Mouse (Mus musculus): ENCODE measurements around the gene Tex101. TPM values are rescaled to one million over a fixed set of nuclear protein-coding genes. Genes with fewer than 3 reads are reported as not detected.
A peak's percentile ranks its signal among the peaks of the same experiment; 100 is the strongest.

Tex101 gene
- total and polyA plus RNA-seq, 2 experiments, result not detected

- Histone ChIP-seq H3K27ac (replicated peaks; ENCODE audit: insufficient read depth, low read depth, low read length) (no peak overlapping the region), H3K9ac (ENCODE audit: low read depth, low read length) (no peak overlapping the region), H3K27me3 (ENCODE audit: control insufficient read depth, insufficient read depth, low read length) (no peaks in the 10 kb centered on the region), H3K4me1 (ENCODE audit: control insufficient read depth, insufficient read depth, low read length) (no peaks in the 10 kb centered on the region), H3K4me3 (ENCODE audit: insufficient read depth, low read depth, low read length) (no peak overlapping the region), H3K79me2 (ENCODE audit: control insufficient read depth, insufficient read depth, low read length) (no peaks in the 10 kb centered on the region), H3K36me3 (ENCODE audit: control insufficient read depth, insufficient read depth, low read length) (no peaks in the 10 kb centered on the region)
- TF ChIP-seq POLR2A (IDR thresholded peaks at IDR 0.05; ENCODE audit: extremely low read depth, insufficient read depth, low read length) (no peak), CTCF (IDR thresholded peaks at IDR 0.05; ENCODE audit: low read depth, low read length) (no peak)
- 86% methylated on average over 23 of the region's 23 CpGs for WGBS
- no peak for DNase-seq (ENCODE audit: extremely low read depth, low read depth, low spot score)
Observed at GRCm38 (mm10) chr7:24671944-24672439, 4.5 kb downstream of the Tex101 start.

GRCm38 (mm10) chr7:24664959-24665358 lies 11.5 kb downstream of the Tex101 start:
- H3K9ac ChIP-seq (ENCODE audit: low read depth, low read length), result no peak overlapping the region
- no peak overlapping the region for H3K4me3 ChIP-seq (ENCODE audit: insufficient read depth, low read depth, low read length)
- WGBS, result 75% methylated on average over 9 of the region's 9 CpGs
- H3K27ac ChIP-seq (replicated peaks; ENCODE audit: insufficient read depth, low read depth, low read length), result no peak overlapping the region
- TF ChIP-seq POLR2A (IDR thresholded peaks at IDR 0.05; ENCODE audit: extremely low read depth, insufficient read depth, low read length) (no peak), CTCF (IDR thresholded peaks at IDR 0.05; ENCODE audit: low read depth, low read length) (no peak)
- H3K79me2 ChIP-seq (ENCODE audit: control insufficient read depth, insufficient read depth, low read length), result no peaks in the 10 kb centered on the region
- DNase-seq (ENCODE audit: extremely low read depth, low read depth, low spot score), result no peak
- H3K36me3 ChIP-seq (ENCODE audit: control insufficient read depth, insufficient read depth, low read length), result no peaks in the 10 kb centered on the region
- H3K4me1 ChIP-seq (ENCODE audit: control insufficient read depth, insufficient read depth, low read length), result no peaks in the 10 kb centered on the region
- H3K27me3 ChIP-seq (ENCODE audit: control insufficient read depth, insufficient read depth, low read length), result no peaks in the 10 kb centered on the region

- Histone ChIP-seq H3K27ac (replicated peaks; ENCODE audit: insufficient read depth, low read depth, low read length) (no peak overlapping the region), H3K4me1 (ENCODE audit: control insufficient read depth, insufficient read depth, low read length) (no peaks in the 10 kb centered on the region), H3K36me3 (ENCODE audit: control insufficient read depth, insufficient read depth, low read length) (no peaks in the 10 kb centered on the region), H3K79me2 (ENCODE audit: control insufficient read depth, insufficient read depth, low read length) (no peaks in the 10 kb centered on the region), H3K27me3 (ENCODE audit: control insufficient read depth, insufficient read depth, low read length) (no peaks in the 10 kb centered on the region), H3K4me3 (ENCODE audit: insufficient read depth, low read depth, low read length) (no peak overlapping the region), H3K9ac (ENCODE audit: low read depth, low read length) (no peak overlapping the region)
- no peak for TF ChIP-seq CTCF (IDR thresholded peaks at IDR 0.05; ENCODE audit: low read depth, low read length)
- TF ChIP-seq POLR2A (IDR thresholded peaks at IDR 0.05; ENCODE audit: extremely low read depth, insufficient read depth, low read length), result no peak
- 52% methylated on average over 8 of the region's 8 CpGs for WGBS
- no peak for DNase-seq (ENCODE audit: extremely low read depth, low read depth, low spot score)
Observed at GRCm38 (mm10) chr7:24664301-24664700, 12.2 kb downstream of the Tex101 start.

GRCm38 (mm10) chr7:24662575-24662974 lies 13.9 kb downstream of the Tex101 start:
- WGBS, result 11% methylated on average over 8 of the region's 8 CpGs
- no peak overlapping the region for H3K9ac ChIP-seq (ENCODE audit: low read depth, low read length)
- H3K27ac ChIP-seq (replicated peaks; ENCODE audit: insufficient read depth, low read depth, low read length), result no peak overlapping the region
- H3K4me3 ChIP-seq (ENCODE audit: insufficient read depth, low read depth, low read length), result no peak overlapping the region
- TF ChIP-seq CTCF (IDR thresholded peaks at IDR 0.05; ENCODE audit: low read depth, low read length) (peak; percentile 79), POLR2A (IDR thresholded peaks at IDR 0.05; ENCODE audit: extremely low read depth, insufficient read depth, low read length) (no peak)
- H3K27me3 ChIP-seq (ENCODE audit: control insufficient read depth, insufficient read depth, low read length), result no peaks in the 10 kb centered on the region
- no peaks in the 10 kb centered on the region for H3K36me3 ChIP-seq (ENCODE audit: control insufficient read depth, insufficient read depth, low read length)
- H3K4me1 ChIP-seq (ENCODE audit: control insufficient read depth, insufficient read depth, low read length), result no peaks in the 10 kb centered on the region
- H3K79me2 ChIP-seq (ENCODE audit: control insufficient read depth, insufficient read depth, low read length), result no peaks in the 10 kb centered on the region
- DNase-seq (ENCODE audit: extremely low read depth, low read depth, low spot score), result peak; percentile 28

GRCm38 (mm10) chr7:24661118-24661904 lies 15.2 kb downstream of the Tex101 start:
- Histone ChIP-seq H3K4me1 (ENCODE audit: control insufficient read depth, insufficient read depth, low read length) (no peaks in the 10 kb centered on the region), H3K27me3 (ENCODE audit: control insufficient read depth, insufficient read depth, low read length) (no peaks in the 10 kb centered on the region), H3K4me3 (ENCODE audit: insufficient read depth, low read depth, low read length) (no peak overlapping the region), H3K79me2 (ENCODE audit: control insufficient read depth, insufficient read depth, low read length) (no peaks in the 10 kb centered on the region), H3K9ac (ENCODE audit: low read depth, low read length) (no peak overlapping the region), H3K27ac (replicated peaks; ENCODE audit: insufficient read depth, low read depth, low read length) (no peak overlapping the region), H3K36me3 (ENCODE audit: control insufficient read depth, insufficient read depth, low read length) (no peaks in the 10 kb centered on the region)
- 70% methylated on average over 17 of the region's 17 CpGs for WGBS
- DNase-seq (ENCODE audit: extremely low read depth, low read depth, low spot score), result no peak
- TF ChIP-seq CTCF (IDR thresholded peaks at IDR 0.05; ENCODE audit: low read depth, low read length) (no peak), POLR2A (IDR thresholded peaks at IDR 0.05; ENCODE audit: extremely low read depth, insufficient read depth, low read length) (no peak)

- no peaks in the 10 kb centered on the region for H3K27me3 ChIP-seq (ENCODE audit: control insufficient read depth, insufficient read depth, low read length)
- H3K36me3 ChIP-seq (ENCODE audit: control insufficient read depth, insufficient read depth, low read length), result no peaks in the 10 kb centered on the region
- WGBS, result 83% methylated on average over 12 of the region's 12 CpGs
- H3K27ac ChIP-seq (replicated peaks; ENCODE audit: insufficient read depth, low read depth, low read length), result no peak overlapping the region
- no peaks in the 10 kb centered on the region for H3K4me1 ChIP-seq (ENCODE audit: control insufficient read depth, insufficient read depth, low read length)
- TF ChIP-seq POLR2A (IDR thresholded peaks at IDR 0.05; ENCODE audit: extremely low read depth, insufficient read depth, low read length) (no peak), CTCF (IDR thresholded peaks at IDR 0.05; ENCODE audit: low read depth, low read length) (no peak)
- no peak overlapping the region for H3K4me3 ChIP-seq (ENCODE audit: insufficient read depth, low read depth, low read length)
- DNase-seq (ENCODE audit: extremely low read depth, low read depth, low spot score), result no peak
- H3K9ac ChIP-seq (ENCODE audit: low read depth, low read length), result no peak overlapping the region
- no peaks in the 10 kb centered on the region for H3K79me2 ChIP-seq (ENCODE audit: control insufficient read depth, insufficient read depth, low read length)
Observed at GRCm38 (mm10) chr7:24659737-24660357, 16.6 kb downstream of the Tex101 start.

Measured in liver, adult 2 months (tissue).